Mouse (Mus musculus): Measurements from ENCODE around the gene Nkx2-9. TPM values are rescaled to one million over a fixed set of nuclear protein-coding genes. Genes with fewer than 3 reads are reported as not detected.

Gene Nkx2-9
- total RNA-seq (2021), result not detected
- long read RNA-seq, experiment 1, result 0 reads
- long read RNA-seq, experiment 2, result 0 reads

DNA sequence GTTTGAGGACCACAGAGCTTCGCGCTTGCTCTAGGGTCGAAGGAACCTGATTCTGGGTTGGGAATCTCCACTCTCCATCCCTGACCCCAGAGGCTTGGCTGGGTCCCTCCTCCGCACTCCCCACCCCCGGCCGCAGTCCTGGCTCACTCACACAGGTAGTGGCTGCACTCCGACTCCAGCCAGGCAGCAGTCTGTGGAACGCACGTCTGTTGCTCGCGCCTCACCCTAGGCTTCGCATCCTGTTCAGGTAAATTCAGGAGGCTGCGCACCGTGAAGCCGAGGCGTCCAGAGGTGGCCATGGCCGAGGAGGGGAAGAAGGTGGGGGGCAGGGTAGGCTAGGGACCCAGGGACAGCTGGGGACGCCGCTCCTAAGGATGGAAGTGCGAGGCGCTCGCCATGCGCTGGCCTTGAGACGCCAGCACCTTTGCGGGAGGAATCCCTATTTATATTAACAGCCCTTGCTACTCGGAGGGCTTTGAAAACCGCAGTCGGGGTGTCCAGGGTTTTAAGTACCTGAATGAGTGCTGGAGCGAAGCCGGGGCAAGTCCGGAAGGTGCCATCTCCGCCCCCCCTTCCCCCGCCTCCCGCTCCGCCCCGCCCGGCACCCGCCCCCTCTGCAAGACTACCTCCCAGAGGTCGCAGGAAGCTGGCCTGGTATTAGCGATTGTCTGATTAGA is at the start of gene Nkx2-9:
Gene Nkx2-9 (minus strand): TSS at position 524 of the 677 bp plus-strand sequence.
- DNase-seq (ENCODE audit: low spot score in 2 of 2), result no peak

DNA sequence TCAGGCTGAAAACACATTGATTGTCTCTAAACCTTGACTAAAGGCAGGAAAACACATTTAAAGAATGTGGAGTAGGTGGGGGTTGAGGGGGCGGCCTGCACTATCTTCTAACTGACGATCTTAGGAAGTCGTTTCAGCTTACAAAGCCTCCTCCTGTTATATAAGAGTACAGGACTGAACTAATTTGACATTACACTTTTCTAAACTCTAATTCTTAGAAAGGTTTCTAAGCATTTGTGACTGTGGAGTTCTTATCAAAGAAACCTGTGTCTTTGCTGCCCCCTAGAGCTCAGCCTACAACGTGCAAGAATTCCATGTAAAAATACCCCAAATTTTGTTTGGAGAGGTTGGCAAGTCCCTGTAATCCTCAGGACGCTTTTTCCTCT is 24.1 kb upstream of the Nkx2-9 start:
- DNase-seq (ENCODE audit: low spot score in 2 of 2), result peak in 1 of 2 experiments; percentile 45

DNA sequence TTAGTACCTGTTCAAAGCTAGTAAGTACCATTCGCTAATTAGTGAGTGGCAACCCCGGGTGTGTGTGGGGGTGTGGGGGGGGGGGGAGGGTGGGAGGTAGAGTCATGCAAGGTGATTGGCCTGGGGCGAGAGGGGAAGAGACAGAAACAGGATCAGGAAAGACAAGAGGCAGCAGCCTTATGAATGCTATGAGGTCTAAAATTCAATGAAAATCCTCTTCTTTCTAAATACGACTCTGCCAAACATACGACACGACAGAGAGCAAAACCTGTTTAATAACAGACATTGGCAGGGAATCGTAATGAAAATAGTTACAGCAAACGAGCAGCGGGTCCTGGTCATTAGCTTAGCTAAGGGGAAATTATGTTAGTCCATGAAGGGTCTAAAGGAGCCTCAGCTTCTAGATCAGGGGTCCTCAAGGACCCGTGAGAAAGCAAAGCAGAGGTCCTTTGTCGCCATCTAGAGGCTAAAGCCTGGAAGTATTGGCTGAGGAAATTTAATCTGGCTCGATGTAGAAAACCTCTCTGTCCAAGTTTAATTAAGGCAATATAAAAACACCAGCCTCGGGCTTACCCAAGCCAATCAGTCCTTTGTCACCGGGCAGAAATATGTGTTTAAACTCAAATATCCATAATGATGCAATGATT is 23.6 kb upstream of the Nkx2-9 start:
- DNase-seq (ENCODE audit: low spot score in 2 of 2), result no peak

DNA sequence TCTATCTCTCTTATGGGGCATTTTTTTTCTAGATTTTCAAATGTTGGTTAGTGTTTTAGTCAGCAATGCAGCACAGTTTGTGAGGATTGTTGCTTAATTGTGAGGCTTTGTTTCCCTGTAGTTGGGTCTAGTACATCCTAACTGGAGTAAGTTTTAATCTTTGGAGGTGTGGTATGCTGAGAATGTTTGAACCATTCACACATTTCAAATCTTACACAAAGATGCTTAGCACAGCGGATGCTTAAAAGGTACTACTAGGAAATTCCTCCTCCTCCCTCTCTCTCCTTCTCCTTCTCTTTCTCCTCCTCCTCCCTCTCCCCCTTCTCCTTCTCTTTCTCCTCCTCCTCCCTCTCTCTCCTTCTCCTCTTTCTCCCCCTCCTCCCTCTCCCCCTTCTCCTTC is 3.0 kb upstream of the Nkx2-9 start:
- DNase-seq (ENCODE audit: low spot score in 2 of 2), result no peak

DNA sequence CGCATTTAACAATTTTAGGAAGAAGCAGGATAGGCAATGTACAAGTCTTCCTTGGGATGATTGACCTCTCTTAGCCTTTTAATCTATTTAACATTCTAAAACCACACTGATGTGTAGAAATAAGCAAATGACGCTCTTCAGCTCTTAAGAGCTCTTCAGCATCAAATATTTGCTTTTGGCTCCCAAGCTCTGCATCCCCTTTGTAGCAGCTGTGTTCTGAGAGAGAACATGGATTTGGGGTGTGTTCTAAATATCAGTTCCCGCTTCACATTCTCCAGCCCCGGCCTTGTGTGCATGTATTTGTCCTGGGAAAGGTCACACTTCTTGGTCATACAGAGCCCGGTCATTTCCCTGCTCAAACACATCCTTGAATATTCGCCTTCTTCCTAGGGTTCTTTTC is 2.3 kb upstream of the Nkx2-9 start:
- no peak for DNase-seq (ENCODE audit: low spot score in 2 of 2)

DNA sequence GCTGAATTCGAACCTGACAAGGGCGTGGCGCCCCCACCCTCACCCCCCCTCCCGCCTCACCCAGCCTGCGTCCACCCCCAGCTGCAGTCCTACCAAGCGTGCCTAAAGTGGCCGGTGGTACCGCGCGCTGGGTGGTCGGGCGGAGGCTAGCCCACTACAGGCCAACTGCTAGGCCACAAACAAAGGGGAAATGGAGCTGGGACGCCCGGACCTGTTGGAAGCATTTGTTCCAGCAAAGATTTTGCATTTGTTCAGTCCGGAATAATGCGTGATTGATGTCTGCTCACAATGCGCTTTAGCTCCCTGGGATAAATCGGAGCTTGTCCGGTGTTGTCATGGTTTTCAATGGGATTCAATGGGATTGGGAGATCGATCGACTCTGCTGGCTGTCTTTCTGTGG is 1.4 kb upstream of the Nkx2-9 start:
- DNase-seq (ENCODE audit: low spot score in 2 of 2), result no peak

DNA sequence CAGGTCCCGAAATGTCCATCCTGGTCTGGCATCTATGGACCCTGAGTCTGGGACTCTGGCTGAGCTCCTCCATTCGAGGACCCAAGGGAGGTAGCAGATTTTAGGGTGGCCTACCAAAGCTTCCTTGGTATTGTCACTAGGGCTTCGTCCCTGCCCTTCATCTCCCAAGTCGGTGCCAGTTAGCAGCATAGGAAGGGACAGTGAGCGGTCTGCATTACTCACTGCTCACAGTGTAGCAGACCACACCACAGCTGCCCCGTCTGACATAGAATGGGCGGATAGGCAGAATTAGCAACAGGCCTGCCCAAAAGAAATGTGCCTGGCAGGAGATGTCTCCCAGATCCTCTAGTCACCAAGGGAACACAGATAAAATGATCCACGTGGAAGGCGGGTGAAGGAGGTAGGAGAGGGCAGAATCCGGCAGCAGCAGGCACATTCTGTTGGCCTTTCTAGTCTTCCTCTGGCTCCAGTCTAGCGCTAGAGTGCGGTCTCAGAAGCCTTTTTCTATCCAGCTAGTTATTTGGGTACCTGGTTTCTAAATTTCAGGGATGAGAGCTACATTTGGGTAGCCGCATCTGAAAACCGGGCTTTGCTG is 929 bp upstream of the Nkx2-9 start:
- no peak for DNase-seq (ENCODE audit: low spot score in 2 of 2)

DNA sequence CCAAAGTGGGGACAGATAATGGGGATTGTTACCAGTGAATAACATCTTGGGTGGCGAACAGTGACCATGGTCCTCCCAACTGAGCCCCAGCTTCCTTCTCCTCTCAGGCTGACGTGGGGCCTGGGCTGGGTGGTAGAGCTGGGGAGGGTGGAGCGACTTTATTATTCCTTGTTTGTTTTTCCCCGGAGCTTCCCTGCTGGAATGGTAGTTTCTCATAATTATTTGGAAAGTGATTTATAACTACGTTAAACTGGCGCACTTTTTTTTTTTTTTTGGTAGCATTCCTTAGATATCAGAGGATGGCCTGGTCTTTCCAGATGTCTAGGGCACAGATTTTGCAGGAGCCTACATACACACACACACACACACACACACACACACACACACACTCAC is 350 bp upstream of the Nkx2-9 start:
- DNase-seq (ENCODE audit: low spot score in 2 of 2), result no peak

DNA sequence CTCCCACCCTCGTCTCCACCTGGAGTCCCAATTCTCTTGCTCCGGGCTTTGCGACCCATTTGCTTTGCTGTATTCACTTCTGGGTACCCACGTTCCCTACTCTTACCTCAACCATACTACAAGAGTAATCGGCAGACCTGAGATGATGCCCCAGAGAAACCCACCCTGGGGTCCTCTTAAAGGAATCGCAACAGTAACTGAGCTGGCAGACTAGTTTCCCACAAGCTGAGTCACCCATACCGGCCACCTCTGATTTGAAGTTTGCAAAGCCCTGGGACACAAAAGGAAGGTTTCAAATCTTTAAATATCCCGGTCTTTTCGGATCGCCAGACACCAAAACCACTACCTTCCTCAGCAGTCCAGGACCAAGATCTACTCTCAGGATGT is 742 bp downstream of the Nkx2-9 start:
- DNase-seq (ENCODE audit: low spot score in 2 of 2), result no peak

DNA sequence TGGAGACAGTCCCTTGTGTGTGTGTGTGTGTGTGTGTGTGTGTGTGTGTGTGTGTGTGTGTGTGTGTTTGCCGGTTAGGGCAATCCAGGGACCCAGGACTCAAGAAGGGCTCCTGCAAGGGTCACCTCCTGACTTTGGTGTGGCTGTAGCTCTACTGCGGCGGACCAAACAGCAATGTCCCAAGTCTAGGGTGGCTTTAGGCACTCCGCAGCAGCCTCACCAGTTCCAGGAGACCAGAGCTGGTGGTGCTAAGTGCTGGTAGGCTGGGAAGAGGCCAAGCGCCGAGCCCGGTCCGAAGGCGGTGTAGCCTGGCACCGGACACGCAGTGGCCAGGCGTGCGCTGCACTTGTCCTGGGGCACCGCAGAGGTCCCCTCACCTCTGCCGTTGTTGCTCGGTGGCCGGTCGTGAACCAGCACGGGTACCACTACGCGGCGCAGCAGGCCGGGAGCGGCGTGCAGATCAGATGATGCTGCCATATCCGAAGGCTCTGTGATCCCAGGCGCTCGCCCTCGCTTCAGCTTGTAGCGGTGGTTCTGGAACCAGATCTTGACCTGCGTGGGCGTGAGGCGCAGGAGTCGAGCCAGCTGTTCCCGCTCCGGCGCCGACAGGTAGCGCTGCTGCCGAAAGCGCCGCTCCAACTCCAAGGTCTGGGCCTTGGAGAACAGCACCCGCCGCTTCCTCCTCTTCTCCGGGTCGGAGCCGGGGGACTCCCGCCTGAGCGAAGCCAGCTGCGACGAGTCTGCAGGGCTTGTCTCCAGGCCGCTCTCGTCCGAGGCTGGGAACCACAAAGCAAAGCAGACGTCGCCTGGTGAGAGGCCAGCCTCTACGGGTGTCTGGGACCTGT is 1.4 kb downstream of the Nkx2-9 start:
- DNase-seq (ENCODE audit: low spot score in 2 of 2), result peak in 1 of 2 experiments; percentile 16

DNA sequence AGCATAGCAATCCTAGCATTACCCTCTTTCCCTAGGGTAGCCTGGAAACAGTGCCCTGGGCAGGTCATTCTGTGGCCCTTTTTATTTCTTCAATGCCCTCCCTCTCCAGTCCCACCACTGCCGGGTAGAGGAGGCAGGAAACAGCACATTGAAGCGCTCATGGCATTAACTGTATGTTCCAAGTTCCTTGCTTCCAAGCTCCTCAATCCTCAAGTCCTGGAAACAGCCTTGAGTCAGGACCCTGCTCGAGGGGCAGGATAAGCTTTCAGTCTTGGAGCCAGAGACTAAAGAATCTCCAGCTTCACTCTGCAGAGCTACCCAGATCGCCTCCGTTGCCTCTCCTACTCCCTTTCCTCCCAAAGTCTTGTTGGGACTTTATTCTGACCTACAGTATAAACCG is 2.2 kb downstream of the Nkx2-9 start:
- no peak for DNase-seq (ENCODE audit: low spot score in 2 of 2)

DNA sequence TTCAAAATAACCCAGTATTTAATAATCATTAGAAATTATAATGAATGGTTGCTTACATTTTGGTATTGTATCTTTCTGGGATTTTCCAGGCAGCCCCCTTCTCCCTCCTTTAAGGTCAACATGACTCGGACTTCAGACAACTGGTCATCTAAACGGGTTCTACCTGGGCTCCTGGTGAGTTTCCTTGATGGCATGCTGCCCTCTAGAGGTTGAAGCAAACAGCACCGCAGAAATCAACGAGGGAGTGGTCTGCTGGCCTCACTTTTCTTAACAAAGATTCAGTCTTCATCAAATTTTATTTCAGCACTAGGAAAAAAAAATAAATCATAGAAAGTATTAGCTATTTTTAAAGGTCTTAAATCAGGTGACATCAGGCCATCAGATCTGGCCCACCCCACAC is 21.4 kb downstream of the Nkx2-9 start:
- DNase-seq (ENCODE audit: low spot score in 2 of 2), result no peak

DNA sequence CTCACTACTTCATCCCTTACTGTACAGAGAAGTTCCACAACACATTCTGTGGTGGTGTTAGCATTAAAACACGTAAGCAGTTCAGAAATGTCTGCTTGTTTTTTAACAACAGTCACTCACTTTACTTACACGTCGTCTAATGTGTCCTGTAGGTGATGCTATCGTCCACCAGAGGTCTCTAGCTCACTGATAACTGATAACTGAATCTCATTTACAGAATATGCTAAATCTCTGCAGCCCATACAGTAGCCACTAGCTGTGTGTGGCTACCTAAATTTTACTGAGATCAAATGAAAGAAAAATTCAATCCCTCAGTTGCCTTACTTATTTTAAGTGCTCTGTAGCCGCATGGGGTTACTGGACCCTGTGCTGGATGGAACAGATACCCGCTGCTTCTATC is 25.3 kb downstream of the Nkx2-9 start:
- no peak for DNase-seq (ENCODE audit: low spot score in 2 of 2)

Other genes starting within 250 kb of the Nkx2-9 start
- gene Nkx2-1, start 76.4 kb downstream of the Nkx2-9 start, total RNA-seq (2021), result not detected
- under 1 TPM; 0.07 to 0.31 TPM for gene Pax9, start 78.5 kb upstream of the Nkx2-9 start, total RNA-seq (2021)

Data from gastrocnemius, postnatal 4 days (tissue).